Mouse (Mus musculus): ENCODE measurements around the gene Camta2. TPM values are rescaled to one million over a fixed set of nuclear protein-coding genes. Genes with fewer than 3 reads are reported as not detected.

Gene Camta2
- total RNA-seq, 2 experiments from 2014 or later = 38.3 to 40.0 TPM

- intact Hi-C loops (cut with DNase I) = no loop called here
- no peak for DNase-seq
These were observed 11.1 kb upstream of the Camta2 start for GRCm38 (mm10) chr11:70699051-70699450.

GRCm38 (mm10) chr11:70697376-70697775 is 9.5 kb upstream of the Camta2 start:
- DNase-seq = no peak
- intact Hi-C loops (cut with DNase I) = no loop called here

GRCm38 (mm10) chr11:70693504-70693903 is 5.6 kb upstream of the Camta2 start:
- DNase-seq = no peak
- intact Hi-C loops (cut with DNase I) = no loop called here

GRCm38 (mm10) chr11:70689578-70689977 is 1.7 kb upstream of the Camta2 start:
- intact Hi-C loops (cut with DNase I) = loop anchor here (5.0 kb wide), 1 partner anchor 68 kb away; no protein-coding TSS in a partner anchor
- no peak for DNase-seq

GRCm38 (mm10) chr11:70688372-70688771 is 467 bp upstream of the Camta2 start:
- DNase-seq = no peak
- intact Hi-C loops (cut with DNase I) = loop anchor here (5.0 kb wide), 1 partner anchor 69 kb away; no protein-coding TSS in a partner anchor

GRCm38 (mm10) chr11:70686901-70687566 is 871 bp downstream of the Camta2 start:
- intact Hi-C loops (cut with DNase I) = loop anchor here (2.0 to 5.0 kb wide), 2 partner anchors 32 to 70 kb away; partner anchors contain the start of gene Pfn1
- DNase-seq = peak in 1 of 2 experiments; percentile 45

GRCm38 (mm10) chr11:70683640-70684039 is 4.3 kb downstream of the Camta2 start:
- no peak for DNase-seq
- intact Hi-C loops (cut with DNase I) = no loop called here

- DNase-seq = peak in 1 of 2 experiments; percentile 51
- intact Hi-C loops (cut with DNase I) = no loop called here
These were observed 5.9 kb downstream of the Camta2 start for GRCm38 (mm10) chr11:70681897-70682581.

- intact Hi-C loops (cut with DNase I) = no loop called here
- DNase-seq = no peak
These were observed 6.7 kb downstream of the Camta2 start for GRCm38 (mm10) chr11:70681170-70681569.

- no peak for DNase-seq
- intact Hi-C loops (cut with DNase I) = no loop called here
These were observed 8.0 kb downstream of the Camta2 start for GRCm38 (mm10) chr11:70679894-70680293.

GRCm38 (mm10) chr11:70679361-70679760 is 8.5 kb downstream of the Camta2 start:
- DNase-seq = no peak
- intact Hi-C loops (cut with DNase I) = no loop called here

- DNase-seq = no peak
- intact Hi-C loops (cut with DNase I) = no loop called here
These were observed 9.3 kb downstream of the Camta2 start for GRCm38 (mm10) chr11:70678576-70678975.

- DNase-seq = no peak
- intact Hi-C loops (cut with DNase I) = no loop called here
These were observed 9.8 kb downstream of the Camta2 start for GRCm38 (mm10) chr11:70678092-70678491.

GRCm38 (mm10) chr11:70674501-70674900 is 13.4 kb downstream of the Camta2 start:
- intact Hi-C loops (cut with DNase I) = no loop called here
- no peak for DNase-seq

GRCm38 (mm10) chr11:70674014-70674413 is 13.9 kb downstream of the Camta2 start:
- intact Hi-C loops (cut with DNase I) = no loop called here

GRCm38 (mm10) chr11:70671333-70672047 is 16.4 kb downstream of the Camta2 start:
- DNase-seq = no peak
- intact Hi-C loops (cut with DNase I) = no loop called here

More at GRCm38 (mm10) chr11:70674014-70674413, 13.9 kb downstream of the Camta2 start:
- no peak for DNase-seq

GRCm38 (mm10) chr11:70670483-70670882 is 17.4 kb downstream of the Camta2 start:
- intact Hi-C loops (cut with DNase I) = no loop called here
- no peak for DNase-seq

- DNase-seq = peak; percentile 71 to 80
- intact Hi-C loops (cut with DNase I) = no loop called here
These were observed 18.1 kb downstream of the Camta2 start for GRCm38 (mm10) chr11:70669582-70670345.

GRCm38 (mm10) chr11:70668771-70669505 is 19.0 kb downstream of the Camta2 start, which contains the start of gene Spag7:
TSS of gene Spag7 (minus strand) at chr11:70669416.
- intact Hi-C loops (cut with DNase I) = no loop called here
- DNase-seq = peak; percentile 93 to 94

GRCm38 (mm10) chr11:70668335-70668770 is 19.6 kb downstream of the Camta2 start:
- DNase-seq = peak; percentile 61 to 67
- intact Hi-C loops (cut with DNase I) = no loop called here

Data from heart, postnatal 14 days (tissue).